Mouse (Mus musculus) hindbrain, embryonic 16.5 days (tissue): Measurements from ENCODE around the gene Foxp1. TPM values are rescaled to one million over a fixed set of nuclear protein-coding genes. Genes with fewer than 3 reads are reported as not detected.
A peak's percentile ranks its signal among the peaks of the same experiment; 100 is the strongest.

Source experiments
- ATAC-seq: fragments of 200-750 bp; cut with Nextera tagmentation; 2 replicates; pipeline ENCODE4 v1.8.0; 2017; ENCODE audit warnings: moderate TSS enrichment, moderate library complexity
- H3K27ac ChIP-seq: fragments of 300-500 bp; sonication (generic); 2 replicates; pipeline ENCODE4 v1.5.1; 2014; ENCODE audit warnings: low read depth, mild to moderate bottlenecking, control low read depth, low read length, moderate library complexity
- H3K27me3 ChIP-seq: fragments of 300-500 bp; sonication (generic); replicated peaks from 2 replicates; pipeline ENCODE4 v1.6.1; 2014; ENCODE audit warnings: low read length; ENCODE audit not compliant: control insufficient read depth, insufficient read depth
- H3K36me3 ChIP-seq: fragments of 300-500 bp; sonication (generic); 2 replicates; pipeline ENCODE4 v1.6.1; 2014; ENCODE audit warnings: mild to moderate bottlenecking, low read length, moderate library complexity, mixed read lengths; ENCODE audit not compliant: control insufficient read depth, insufficient read depth
- H3K4me1 ChIP-seq: fragments of 300-500 bp; sonication (generic); 2 replicates; pipeline ENCODE4 v1.6.1; 2014; ENCODE audit warnings: low read depth, low read length; ENCODE audit not compliant: control insufficient read depth, insufficient read depth
- H3K4me2 ChIP-seq: fragments of 300-500 bp; sonication (generic); 2 replicates; pipeline ENCODE4 v1.6.1; 2014; ENCODE audit warnings: mild to moderate bottlenecking, low read length, control low read depth, moderate library complexity
- H3K4me3 ChIP-seq: fragments of 300-500 bp; sonication (generic); 2 replicates; pipeline ENCODE4 v1.5.1; 2014; ENCODE audit warnings: mild to moderate bottlenecking, low read length, control low read depth, moderate library complexity
- H3K9ac ChIP-seq: fragments of 300-500 bp; sonication (generic); 2 replicates; pipeline ENCODE4 v1.6.1; 2014; ENCODE audit warnings: low read depth, mild to moderate bottlenecking, control low read depth, low read length, moderate library complexity
- H3K9me3 ChIP-seq: fragments of 300-500 bp; sonication (generic); 2 replicates; pipeline ENCODE4 v1.6.1; 2014; ENCODE audit warnings: mild to moderate bottlenecking, low read length, moderate library complexity; ENCODE audit not compliant: control insufficient read depth
- WGBS: fragments of 180-500 bp; shearing (Covaris S2); extraction: QIAGEN DNeasy Blood & Tissue Kit; methylation state at CpG from one replicate; pipeline ENCODE4 v1.1.7; 2014; 5-methylcytosine and 5-hydroxymethylcytosine counted together
- polyA plus RNA-seq: library from polyadenylated mRNA; unstranded; fragments of >200 nt; fragmentation: Nextera tagmentation; extraction: Ambion mirVana; gene quantifications from 2 replicates; pipeline ENCODE4 v1.2.1, GENCODE M21; 2015

Foxp1 gene
- polyA plus RNA-seq, 1 experiment from 2014 or later, result 47.8 TPM

DNA sequence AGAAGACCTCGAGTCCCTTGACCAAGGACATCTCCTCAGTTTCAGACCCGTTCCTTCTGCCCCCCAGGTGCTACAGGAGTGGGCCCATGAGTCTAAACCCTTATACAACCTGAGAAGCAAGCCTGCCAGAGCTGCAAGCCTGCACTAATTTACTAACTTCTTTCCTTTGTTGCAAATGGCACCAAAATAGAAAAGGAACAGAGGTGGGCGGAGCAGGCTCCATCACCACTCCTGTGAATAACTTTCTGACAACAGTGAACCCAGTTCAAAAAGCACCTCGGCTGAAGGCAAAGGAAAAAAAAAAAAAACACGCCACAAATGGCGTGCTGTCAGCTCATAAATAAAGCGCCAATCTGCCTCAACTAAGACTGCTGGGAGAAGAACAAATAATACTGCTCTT is 81.4 kb downstream of the Foxp1 start:
- no peaks in the 10 kb centered on the region for H3K27me3 ChIP-seq
- H3K9me3 ChIP-seq, result no peaks in the 10 kb centered on the region
- H3K27ac ChIP-seq, result no peak overlapping the region
- H3K4me1 ChIP-seq, result peaks cover 20% of the 10 kb centered on the region
- H3K9ac ChIP-seq, result no peak overlapping the region
- no peak overlapping the region for H3K4me2 ChIP-seq
- H3K4me3 ChIP-seq, result no peak overlapping the region
- WGBS, result 55% methylated on average over 7 of the region's 7 CpGs
- no peaks in the 10 kb centered on the region for H3K36me3 ChIP-seq
- ATAC-seq, result no peak

DNA sequence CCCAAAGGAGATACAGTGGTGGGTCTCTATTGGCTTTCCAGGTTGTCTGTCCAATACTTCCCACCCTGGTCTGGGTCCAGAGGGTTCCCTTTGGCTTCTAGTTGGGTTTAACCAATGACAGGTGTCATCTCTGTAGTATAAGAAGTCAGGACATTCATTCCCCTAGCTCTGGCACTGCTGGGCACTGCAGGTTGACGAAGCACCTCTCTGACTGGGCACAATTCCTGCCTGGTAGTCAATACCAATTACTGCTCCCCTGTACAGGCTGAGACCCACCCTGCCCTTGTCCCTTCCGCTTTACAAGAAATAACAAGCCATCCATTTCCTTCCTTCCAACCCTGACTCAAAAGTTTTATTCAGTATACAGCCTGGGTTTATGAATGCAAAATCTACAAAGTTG is 81.9 kb downstream of the Foxp1 start:
- WGBS, result 89% methylated on average over 2 of the region's 2 CpGs
- H3K27ac ChIP-seq, result no peak overlapping the region
- peaks cover 20% of the 10 kb centered on the region for H3K4me1 ChIP-seq
- H3K9me3 ChIP-seq, result no peaks in the 10 kb centered on the region
- no peak overlapping the region for H3K9ac ChIP-seq
- H3K4me3 ChIP-seq, result no peak overlapping the region
- H3K36me3 ChIP-seq, result no peaks in the 10 kb centered on the region
- no peak for ATAC-seq
- no peak overlapping the region for H3K4me2 ChIP-seq
- H3K27me3 ChIP-seq, result no peaks in the 10 kb centered on the region

DNA sequence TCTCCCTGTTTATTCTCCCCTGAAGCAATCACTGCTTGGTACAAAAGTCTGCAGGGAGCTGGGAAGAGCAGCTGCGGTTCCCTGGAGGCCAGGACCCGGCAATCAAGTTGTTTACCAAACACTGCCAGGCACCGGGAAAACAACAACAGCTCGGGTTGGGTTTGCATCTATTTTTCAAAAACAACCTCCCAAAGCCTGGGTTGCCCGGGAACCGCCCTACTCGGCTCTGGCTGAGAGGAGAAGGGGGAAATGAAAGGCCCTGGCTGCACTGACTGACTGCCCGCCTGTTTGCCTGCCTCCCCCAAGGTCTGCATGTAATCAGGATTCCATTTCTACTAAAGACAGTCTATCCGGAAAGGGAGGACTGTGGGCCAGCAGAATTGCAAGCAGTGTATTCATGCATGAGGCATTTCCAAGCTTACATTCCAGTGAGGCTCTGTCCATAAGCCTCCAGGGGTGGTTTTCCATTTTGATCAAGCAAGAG is 82.6 kb downstream of the Foxp1 start:
- H3K4me3 ChIP-seq, result no peak overlapping the region
- peak overlapping the region; percentile 48 for H3K27ac ChIP-seq
- no peaks in the 10 kb centered on the region for H3K27me3 ChIP-seq
- peaks cover 20% of the 10 kb centered on the region for H3K4me1 ChIP-seq
- ATAC-seq, result peak; percentile 87
- peak overlapping the region; percentile 31 for H3K4me2 ChIP-seq
- no peaks in the 10 kb centered on the region for H3K36me3 ChIP-seq
- H3K9ac ChIP-seq, result peak overlapping the region; percentile 38
- WGBS, result 3% methylated on average over 9 of the region's 9 CpGs
- no peaks in the 10 kb centered on the region for H3K9me3 ChIP-seq

DNA sequence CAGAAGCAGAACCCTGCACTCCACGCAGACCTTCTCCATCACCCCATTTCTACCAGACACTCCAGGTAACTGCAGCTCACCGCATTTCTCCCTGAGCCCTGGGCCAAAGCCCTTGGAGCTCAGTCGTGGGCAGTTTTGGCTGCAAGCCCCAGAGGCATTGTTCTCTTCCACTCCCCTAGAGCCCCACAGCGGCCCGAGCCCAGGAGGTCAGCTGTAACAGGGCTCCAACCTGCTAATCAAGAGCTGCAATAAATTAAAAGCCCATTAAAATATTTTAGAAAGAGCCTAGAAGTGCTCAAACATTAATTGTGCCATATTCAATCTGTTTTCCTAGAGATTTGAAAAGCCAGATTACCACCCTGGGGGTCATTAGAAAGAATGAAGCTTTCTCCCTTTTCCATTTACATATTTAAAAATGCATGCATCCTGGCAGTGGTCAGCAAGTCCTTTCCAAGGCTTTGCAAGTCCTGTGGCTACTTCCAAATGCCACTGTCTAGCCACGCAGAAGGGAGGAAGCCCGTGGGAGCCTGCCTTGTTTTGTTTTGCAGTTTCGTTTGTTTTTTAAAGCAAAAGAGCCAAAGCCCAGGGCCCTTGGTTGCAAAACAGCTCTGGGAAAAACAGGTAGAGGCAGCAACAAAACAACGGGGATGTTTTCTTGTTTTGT is 83.2 kb downstream of the Foxp1 start:
- Histone ChIP-seq H3K27me3 (no peaks in the 10 kb centered on the region), H3K9me3 (no peaks in the 10 kb centered on the region), H3K9ac (no peak overlapping the region; the same call in 1 of the 2 replicates), H3K4me2 (peak overlapping the region; percentile 31), H3K27ac (peak overlapping the region; percentile 48), H3K36me3 (no peaks in the 10 kb centered on the region), H3K4me1 (peaks cover 20% of the 10 kb centered on the region), H3K4me3 (no peak overlapping the region)
- WGBS, result 12% methylated on average over 9 of the region's 9 CpGs
- ATAC-seq, result no peak

DNA sequence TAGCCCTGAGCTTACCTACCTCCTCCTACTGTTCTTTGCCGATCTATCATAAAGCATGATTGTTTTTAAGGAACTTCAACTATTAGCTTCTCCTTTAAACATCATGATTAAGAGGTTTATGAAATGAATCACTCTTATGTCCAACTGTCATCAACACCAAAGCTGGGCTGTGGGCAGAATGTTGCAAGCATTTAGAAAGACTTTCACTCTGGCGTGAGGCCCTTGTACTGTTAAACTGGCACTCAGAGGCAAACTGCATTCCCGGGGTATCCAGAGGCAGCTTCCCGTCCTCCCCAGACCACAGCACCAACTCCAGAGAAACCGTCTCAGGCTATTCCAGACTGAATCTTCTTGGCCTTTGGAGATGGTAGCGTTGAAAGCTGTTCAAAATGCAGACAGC is 86.2 kb downstream of the Foxp1 start:
- 90% methylated on average over 6 of the region's 6 CpGs for WGBS
- no peaks in the 10 kb centered on the region for H3K36me3 ChIP-seq
- H3K4me1 ChIP-seq, result peaks cover 20% of the 10 kb centered on the region
- H3K27me3 ChIP-seq, result no peaks in the 10 kb centered on the region
- no peaks in the 10 kb centered on the region for H3K9me3 ChIP-seq
- no peak overlapping the region for H3K4me3 ChIP-seq
- no peak overlapping the region for H3K4me2 ChIP-seq
- ATAC-seq, result no peak
- H3K27ac ChIP-seq, result no peak overlapping the region
- no peak overlapping the region for H3K9ac ChIP-seq

DNA sequence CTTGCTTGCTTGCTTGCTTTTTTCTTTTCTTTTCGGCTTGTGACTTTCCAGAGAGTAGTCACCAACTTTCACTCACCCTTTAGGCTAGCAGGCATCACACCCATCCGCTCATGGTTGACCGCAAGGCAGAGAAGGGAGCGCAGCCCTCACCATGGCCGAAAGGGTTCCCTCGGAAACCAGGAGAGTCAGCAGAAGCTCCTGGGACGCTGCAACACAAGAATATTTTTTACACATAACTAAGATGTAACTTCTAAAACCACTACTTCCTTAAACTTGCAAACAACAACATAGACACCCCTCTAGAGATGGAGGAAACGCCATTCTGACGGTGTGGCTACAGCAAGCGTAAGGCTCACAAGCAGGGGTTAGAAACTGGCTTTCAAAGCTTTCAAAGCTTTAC is 87.4 kb downstream of the Foxp1 start:
- peaks cover 17% of the 10 kb centered on the region for H3K4me1 ChIP-seq
- H3K27ac ChIP-seq, result no peak overlapping the region
- no peaks in the 10 kb centered on the region for H3K36me3 ChIP-seq
- 94% methylated on average over 10 of the region's 10 CpGs for WGBS
- H3K4me3 ChIP-seq, result no peak overlapping the region
- H3K27me3 ChIP-seq, result no peaks in the 10 kb centered on the region
- H3K9me3 ChIP-seq, result no peaks in the 10 kb centered on the region
- no peak for ATAC-seq
- no peak overlapping the region for H3K9ac ChIP-seq
- no peak overlapping the region for H3K4me2 ChIP-seq

DNA sequence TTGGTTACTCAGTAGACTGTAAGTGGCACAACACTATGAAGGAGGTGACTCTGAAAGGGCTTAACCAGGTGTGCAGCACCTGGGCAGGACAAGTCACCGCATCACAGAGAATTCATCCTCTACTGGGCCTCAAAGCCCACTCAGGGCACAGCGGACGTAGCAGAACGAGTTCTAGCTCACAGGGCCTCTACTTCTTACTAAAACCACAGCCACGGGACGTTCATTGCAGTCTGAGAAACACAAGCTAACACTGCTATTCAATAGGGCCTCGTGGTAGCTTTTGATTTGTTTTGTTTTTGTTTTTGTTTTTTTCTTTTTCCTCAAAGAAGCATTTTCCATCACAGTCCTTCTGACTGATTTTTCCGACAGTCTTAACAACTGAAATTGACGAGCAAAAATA is 89.5 kb downstream of the Foxp1 start:
- no peak overlapping the region for H3K4me2 ChIP-seq
- ATAC-seq, result no peak
- 88% methylated on average over 9 of the region's 9 CpGs for WGBS
- no peak overlapping the region for H3K27ac ChIP-seq
- no peak overlapping the region for H3K9ac ChIP-seq
- H3K4me3 ChIP-seq, result no peak overlapping the region
- H3K27me3 ChIP-seq, result no peaks in the 10 kb centered on the region
- no peaks in the 10 kb centered on the region for H3K36me3 ChIP-seq
- no peaks in the 10 kb centered on the region for H3K4me1 ChIP-seq
- no peaks in the 10 kb centered on the region for H3K9me3 ChIP-seq

DNA sequence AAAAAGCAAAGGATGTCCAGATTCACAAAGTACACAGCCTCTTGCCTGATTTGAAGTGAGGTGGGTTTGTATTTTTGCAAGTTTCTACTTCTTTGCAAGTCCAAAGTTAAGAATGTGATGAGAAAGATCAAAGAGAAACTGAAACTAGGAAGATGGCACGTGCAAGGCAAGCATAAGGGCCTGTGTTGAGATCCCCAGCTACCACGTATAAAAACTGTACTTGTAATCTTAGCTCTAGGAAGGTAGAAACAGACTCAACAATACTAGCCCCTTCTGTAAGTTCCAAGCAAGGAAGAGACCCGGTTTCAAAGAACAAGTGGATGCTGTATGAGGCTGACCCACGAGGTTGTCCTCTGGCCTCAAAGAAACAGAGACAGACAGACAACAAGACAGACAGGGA is 90.6 kb downstream of the Foxp1 start:
- Histone ChIP-seq H3K4me3 (no peak overlapping the region), H3K36me3 (no peaks in the 10 kb centered on the region), H3K27me3 (no peaks in the 10 kb centered on the region), H3K4me1 (no peaks in the 10 kb centered on the region), H3K4me2 (no peak overlapping the region), H3K9me3 (no peaks in the 10 kb centered on the region), H3K9ac (no peak overlapping the region), H3K27ac (no peak overlapping the region)
- WGBS, result 75% methylated on average over 4 of the region's 4 CpGs
- ATAC-seq, result no peak

DNA sequence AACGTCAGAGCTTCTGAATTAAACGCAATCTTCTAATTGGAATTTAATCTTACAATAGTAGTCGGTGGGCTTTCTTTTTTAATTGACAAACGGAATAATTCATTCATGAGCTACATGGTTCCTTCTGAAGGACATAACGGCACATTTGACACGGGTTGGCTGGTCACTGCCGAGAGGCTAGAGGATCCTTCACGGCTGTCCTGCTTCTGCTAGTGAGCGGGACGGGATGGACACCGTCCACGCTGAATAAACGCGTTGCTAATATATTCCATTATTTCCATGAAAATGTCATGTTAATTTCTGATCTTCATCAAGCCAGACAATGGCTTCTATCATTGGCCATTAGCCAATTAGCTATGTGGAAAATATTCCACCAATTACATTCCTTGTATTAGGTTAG is 92.0 kb downstream of the Foxp1 start:
- Histone ChIP-seq H3K27ac (no peak overlapping the region), H3K4me1 (no peaks in the 10 kb centered on the region), H3K4me3 (no peak overlapping the region), H3K4me2 (peak overlapping the region; percentile 27), H3K9me3 (no peaks in the 10 kb centered on the region), H3K9ac (no peak overlapping the region), H3K36me3 (no peaks in the 10 kb centered on the region), H3K27me3 (no peaks in the 10 kb centered on the region)
- WGBS, result 51% methylated on average over 14 of the region's 14 CpGs
- ATAC-seq, result no peak
